Mouse (Mus musculus) effector memory CD4-positive, alpha-beta T cell, adult 7 months (primary cell): ENCODE results near the gene 2700097O09Rik. TPM values are rescaled to one million over a fixed set of nuclear protein-coding genes. Genes with fewer than 3 reads are reported as not detected.

Source experiments
- polyA plus RNA-seq: library from polyadenylated mRNA; unstranded; fragments of 100-300 nt; shearing (Covaris generic); gene quantifications from one replicate; pipeline ENCODE4 v1.2.1, GENCODE M21; 2017

2700097O09Rik gene
- 28.7 TPM for polyA plus RNA-seq

DNA sequence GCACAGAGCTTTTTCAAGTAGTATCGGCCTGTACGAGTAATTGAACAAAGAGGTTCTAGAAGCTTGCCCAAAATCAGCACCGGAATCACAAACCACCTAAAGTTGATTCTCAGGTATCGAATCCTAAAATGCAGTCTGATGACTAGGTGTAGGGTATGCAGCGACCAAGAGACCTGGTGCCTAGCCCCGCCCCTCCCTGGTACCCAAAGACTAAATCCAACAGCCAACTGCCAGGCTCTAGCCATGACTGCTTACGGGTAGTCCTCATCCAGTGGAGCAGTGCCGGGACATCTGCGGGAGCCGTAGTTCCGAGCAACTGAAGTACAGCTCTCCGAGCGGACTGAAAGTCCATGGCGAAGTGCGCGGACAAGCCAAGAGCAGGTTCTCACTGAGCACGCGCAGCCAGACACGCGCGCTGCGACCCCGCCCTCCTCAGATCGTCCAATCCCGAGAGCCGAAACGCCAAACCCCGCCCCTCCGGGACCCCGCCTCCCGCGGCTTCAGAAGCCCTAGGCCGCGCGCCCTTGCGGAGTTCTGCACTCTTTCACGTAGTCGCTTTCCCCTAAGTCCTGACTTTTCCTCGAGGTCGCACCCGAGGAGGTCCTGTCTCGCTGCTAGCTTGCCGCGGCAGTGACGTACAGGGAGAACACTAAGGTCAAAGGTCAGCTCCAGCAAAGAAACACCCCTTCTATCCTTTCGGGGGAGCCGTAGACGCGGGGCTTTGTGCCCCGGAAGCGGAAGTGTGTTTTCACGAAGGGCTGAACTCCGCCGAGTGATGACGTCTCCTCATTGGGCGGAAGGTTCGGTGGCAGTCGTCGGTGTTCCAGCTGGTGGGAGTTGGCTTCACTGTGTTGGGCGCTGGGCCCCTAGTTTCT lies at the start of gene 2700097O09Rik, which contains the start of gene Srp54a:
Gene 2700097O09Rik (minus strand): TSS at position 385 of the 875 bp plus-strand sequence.
Gene Srp54a (plus strand): TSS at position 537 of the 875 bp plus-strand sequence.

DNA sequence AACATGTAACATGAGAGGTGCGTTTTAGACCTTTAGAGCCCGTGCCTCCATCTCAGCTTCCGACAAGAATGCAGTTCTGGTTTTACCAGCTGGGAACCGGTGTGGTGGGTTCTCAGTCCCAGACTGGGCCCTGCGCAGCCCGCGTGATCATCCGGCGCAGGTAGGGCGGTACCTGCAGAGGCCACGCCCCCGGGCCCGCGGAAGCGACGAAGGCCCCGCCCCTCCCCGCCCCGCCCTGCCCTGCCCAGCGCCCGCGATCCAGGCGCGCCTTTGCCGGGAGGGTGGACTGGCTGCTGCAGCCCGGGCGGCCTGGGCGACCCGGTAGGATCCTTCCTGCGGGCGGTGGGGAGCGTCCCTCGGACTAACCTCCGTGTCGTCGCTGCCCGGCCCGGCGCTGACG lies 44.3 kb upstream of the 2700097O09Rik start, which contains the start of gene Fam177a:
Gene Fam177a (plus strand): TSS at position 228 of the 400 bp plus-strand sequence.

DNA sequence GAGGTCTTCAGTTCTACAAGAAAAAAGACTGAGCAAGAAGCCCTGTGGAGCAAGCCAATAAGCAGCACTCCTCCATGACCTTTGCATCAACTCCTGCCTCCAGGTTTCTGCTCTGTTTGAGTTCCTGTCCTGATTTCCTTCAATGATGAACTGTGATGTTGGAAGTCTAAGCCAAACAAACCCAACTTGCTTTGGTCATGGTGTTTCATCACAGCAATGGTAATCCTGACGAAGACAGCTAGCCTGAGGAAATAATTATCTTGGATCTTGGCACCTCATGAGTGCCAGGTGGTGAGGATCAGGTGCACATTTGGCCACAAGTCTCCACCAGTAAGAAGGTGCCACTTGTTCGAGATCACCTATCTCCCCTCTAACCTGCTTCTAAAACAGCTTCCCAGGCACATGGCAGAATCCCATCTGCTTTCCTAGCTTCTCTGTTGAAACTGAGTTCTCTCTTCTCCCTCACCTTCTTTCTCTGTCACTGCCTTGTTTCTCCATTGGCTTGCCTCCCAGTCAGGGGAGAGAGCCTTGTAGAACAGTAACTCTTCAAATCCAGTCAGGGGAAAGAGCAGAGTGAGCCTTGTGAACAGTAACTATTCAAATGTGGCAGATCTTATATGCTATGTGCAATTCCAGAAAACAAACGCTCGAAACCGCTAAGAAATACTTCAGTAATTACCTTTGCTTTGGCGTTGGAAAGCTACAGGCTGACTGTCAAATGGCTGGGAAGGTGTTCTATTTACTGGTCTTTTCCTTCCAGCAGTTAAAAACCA lies 66.1 kb downstream of the 2700097O09Rik start, which contains the start of gene Baz1a:
Gene Baz1a (minus strand): TSS at position 723 of the 773 bp plus-strand sequence.

Other genes with a start within 250 kb of the 2700097O09Rik start
- 25.9 TPM for gene Cfl2, start 217.2 kb downstream of the 2700097O09Rik start, polyA plus RNA-seq
- 5.9 TPM for gene Gm20403, start 93.6 kb downstream of the 2700097O09Rik start, polyA plus RNA-seq
- 264 TPM for gene Baz1a, start 65.8 kb downstream of the 2700097O09Rik start, polyA plus RNA-seq
- 204 TPM for gene Srp54a, start 152 bp upstream of the 2700097O09Rik start, polyA plus RNA-seq
- gene Fam177a, start 44.4 kb upstream of the 2700097O09Rik start, polyA plus RNA-seq: 57.2 TPM
- 61.9 TPM for gene Srp54b, start 75.0 kb upstream of the 2700097O09Rik start, polyA plus RNA-seq
- not detected for gene 1700047I17Rik2, start 119.5 kb upstream of the 2700097O09Rik start, polyA plus RNA-seq
- gene Srp54c, start 150.1 kb upstream of the 2700097O09Rik start, polyA plus RNA-seq: 119 TPM
- gene 1110008L16Rik, start 219.5 kb upstream of the 2700097O09Rik start, polyA plus RNA-seq: 5.4 TPM
- 17.6 TPM for gene Ppp2r3c, start 222.9 kb upstream of the 2700097O09Rik start, polyA plus RNA-seq